Mouse (Mus musculus) kidney, postnatal 0 days (tissue): ENCODE results near the gene Lce1a2. TPM values are rescaled to one million over a fixed set of nuclear protein-coding genes. Genes with fewer than 3 reads are reported as not detected.

ENCODE experiments used
- ATAC-seq: fragments of 200-750 bp; cut with Nextera tagmentation; replicated peaks from 2 replicates; pipeline ENCODE4 v1.8.0; 2017; ENCODE audit warnings: low read depth, moderate number of reproducible peaks, moderate TSS enrichment, moderate library complexity; ENCODE audit not compliant: low FRiP score
- DNase-seq: peaks from one replicate; pipeline ENCODE4 v3.0.0-alpha.2; 2016; ENCODE audit warnings: low spot score
- H3K27ac ChIP-seq: fragments of 300-500 bp; sonication (generic); 2 replicates; pipeline ENCODE4 v1.5.1; 2014; ENCODE audit warnings: mild to moderate bottlenecking
- H3K27me3 ChIP-seq: fragments of 300-500 bp; sonication (generic); 2 replicates; pipeline ENCODE4 v1.6.1; 2014; ENCODE audit warnings: low read length, mixed read lengths; ENCODE audit not compliant: insufficient read depth
- H3K36me3 ChIP-seq: fragments of 300-500 bp; sonication (generic); 2 replicates; pipeline ENCODE4 v1.6.1; 2014; ENCODE audit warnings: low read length, mixed read lengths; ENCODE audit not compliant: insufficient read depth
- H3K4me1 ChIP-seq: fragments of 300-500 bp; sonication (generic); replicated peaks from 2 replicates; pipeline ENCODE4 v1.6.1; 2014; ENCODE audit warnings: antibody characterized with exemption, low read length, mixed read lengths; ENCODE audit not compliant: insufficient read depth
- H3K4me2 ChIP-seq: fragments of 300-500 bp; sonication (generic); 2 replicates; pipeline ENCODE4 v1.6.1; 2014; ENCODE audit warnings: mild to moderate bottlenecking, low read length, moderate library complexity, mixed read lengths
- H3K4me3 ChIP-seq: fragments of 300-500 bp; sonication (generic); replicated peaks from 2 replicates; pipeline ENCODE4 v1.5.1; 2014; ENCODE audit warnings: low read depth, low read length
- H3K9ac ChIP-seq: fragments of 300-500 bp; sonication (generic); 2 replicates; pipeline ENCODE4 v1.6.1; 2014; ENCODE audit warnings: low read depth, low read length
- H3K9me3 ChIP-seq: fragments of 300-500 bp; sonication (generic); replicated peaks from 2 replicates; pipeline ENCODE4 v1.6.1; 2016; ENCODE audit warnings: low read length, inconsistent platforms, mixed read lengths
- CTCF ChIP-seq: IDR thresholded peaks from 2 replicates; pipeline ENCODE4 v1.5.1; 2016; ENCODE audit warnings: antibody characterized with exemption, low read depth, mild to moderate bottlenecking, moderate library complexity
- WGBS: fragments of 180-500 bp; shearing (Covaris S2); extraction: QIAGEN DNeasy Blood & Tissue Kit; methylation state at CpG from one replicate; pipeline ENCODE4 v1.1.7; 2014; 5-methylcytosine and 5-hydroxymethylcytosine counted together
- polyA plus RNA-seq: library from polyadenylated mRNA; unstranded; fragments of >200 nt; fragmentation: Nextera tagmentation; extraction: Ambion mirVana; gene quantifications from 2 replicates; pipeline ENCODE4 v1.2.1, GENCODE M21; 2015

The Lce1a2 gene
- polyA plus RNA-seq, 1 experiment from 2014 or later = not detected

DNA sequence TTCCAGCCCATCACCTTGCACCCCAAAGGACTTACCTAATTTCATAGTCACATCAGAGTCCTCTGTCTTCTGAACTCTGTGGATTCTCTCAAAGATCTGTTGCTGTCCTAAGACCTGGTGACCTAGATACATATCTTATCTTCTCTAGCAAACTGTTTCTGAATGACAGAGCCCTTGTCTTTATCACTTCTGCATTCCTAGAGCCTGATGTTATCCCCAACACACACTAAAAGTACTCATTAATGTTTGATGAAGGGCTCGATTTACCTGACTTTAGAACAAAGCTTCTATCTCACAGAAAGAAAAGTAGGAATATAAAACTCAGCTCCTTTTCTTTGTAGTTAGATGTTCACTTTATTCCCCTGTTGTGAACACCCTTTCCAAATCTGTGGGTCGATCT is 48.6 kb downstream of the Lce1a2 start, which contains the start of gene Lce6a:
Lce6a (minus strand) TSS at position 101 of the 400 bp plus-strand sequence.
- WGBS = 80% methylated on average over 2 of the region's 2 CpGs
- H3K4me3 ChIP-seq = no peak within 1 kb of the TSS
- ATAC-seq (no peak), DNase-seq (no peak)
- no peaks in the 10 kb centered on the region for H3K36me3 ChIP-seq
- H3K9me3 ChIP-seq = no peaks in the 10 kb centered on the region
- H3K27ac ChIP-seq = no peak within 1 kb of the TSS
- no peak within 1 kb of the TSS for H3K4me2 ChIP-seq
- H3K4me1 ChIP-seq = no peaks in the 10 kb centered on the region
- H3K9ac ChIP-seq = no peak within 1 kb of the TSS
- TF ChIP-seq CTCF = no peak
- H3K27me3 ChIP-seq = no peaks in the 10 kb centered on the region

Other genes with a start within 250 kb of the Lce1a2 start
- 9.6 and 10.3 TPM in 2 replicates for gene Gm9774, start 240.9 kb downstream of the Lce1a2 start, polyA plus RNA-seq
- not detected in 2 replicates for gene Sprr2k, start 237.7 kb downstream of the Lce1a2 start, polyA plus RNA-seq
- gene Sprr1b, start 231.5 kb downstream of the Lce1a2 start, polyA plus RNA-seq = not detected in 2 replicates
- 0.11 TPM in 1 of 2 replicates, not detected in the other for gene Sprr3, start 211.6 kb downstream of the Lce1a2 start, polyA plus RNA-seq
- gene Sprr1a, start 184.4 kb downstream of the Lce1a2 start, polyA plus RNA-seq = 96.3 and 137 TPM in 2 replicates
- not detected in 2 replicates for gene Sprr4, start 169.8 kb downstream of the Lce1a2 start, polyA plus RNA-seq
- gene 2310046K23Rik, start 135.8 kb downstream of the Lce1a2 start, polyA plus RNA-seq = not detected in 2 replicates
- 0.97 and 1.4 TPM in 2 replicates for gene Ivl, start 96.6 kb downstream of the Lce1a2 start, polyA plus RNA-seq
- not detected in 2 replicates for gene Smcp, start 81.3 kb downstream of the Lce1a2 start, polyA plus RNA-seq
- not detected in 2 replicates for gene 2210017I01Rik, start 62.8 kb downstream of the Lce1a2 start, polyA plus RNA-seq
- gene Lce6a, start 48.7 kb downstream of the Lce1a2 start, polyA plus RNA-seq = not detected in 2 replicates
- gene Lce1a1, start 22.0 kb downstream of the Lce1a2 start, polyA plus RNA-seq = not detected in 2 replicates
- not detected in 2 replicates for gene Lce1b, start 13.4 kb downstream of the Lce1a2 start, polyA plus RNA-seq
- not detected in 2 replicates for gene Lce1c, start 8.9 kb upstream of the Lce1a2 start, polyA plus RNA-seq
- not detected in 2 replicates for gene Lce1d, start 16.9 kb upstream of the Lce1a2 start, polyA plus RNA-seq
- not detected in 2 replicates for gene Lce1e, start 38.8 kb upstream of the Lce1a2 start, polyA plus RNA-seq
- not detected in 2 replicates for gene Lce1f, start 50.0 kb upstream of the Lce1a2 start, polyA plus RNA-seq
- not detected in 2 replicates for gene Gm38119, start 68.8 kb upstream of the Lce1a2 start, polyA plus RNA-seq
- gene Lce1g, start 82.0 kb upstream of the Lce1a2 start, polyA plus RNA-seq = not detected in 2 replicates
- not detected in 2 replicates for gene Lce1h, start 94.8 kb upstream of the Lce1a2 start, polyA plus RNA-seq
- not detected in 2 replicates for gene Lce1i, start 108.6 kb upstream of the Lce1a2 start, polyA plus RNA-seq
- gene Lce1j, start 120.2 kb upstream of the Lce1a2 start, polyA plus RNA-seq = not detected in 2 replicates
- not detected in 2 replicates for gene Lce1k, start 137.6 kb upstream of the Lce1a2 start, polyA plus RNA-seq
- not detected in 2 replicates for gene Kprp, start 156.9 kb upstream of the Lce1a2 start, polyA plus RNA-seq
- not detected in 2 replicates for gene Lce1l, start 181.0 kb upstream of the Lce1a2 start, polyA plus RNA-seq
- gene 2310050C09Rik, start 199.9 kb upstream of the Lce1a2 start, polyA plus RNA-seq = not detected in 2 replicates